Mouse (Mus musculus): ENCODE results near the gene Rabgap1l.

GRCm38 (mm10) chr1:160441679-160442078 lies 351.3 kb downstream of the Rabgap1l start:
- TF ChIP-seq CTCF (IDR thresholded peaks at IDR 0.05) (no peak), EP300 (IDR thresholded peaks at IDR 0.05) (no peak)
